Mouse (Mus musculus): ENCODE data around the gene Lonrf2.

DNA sequence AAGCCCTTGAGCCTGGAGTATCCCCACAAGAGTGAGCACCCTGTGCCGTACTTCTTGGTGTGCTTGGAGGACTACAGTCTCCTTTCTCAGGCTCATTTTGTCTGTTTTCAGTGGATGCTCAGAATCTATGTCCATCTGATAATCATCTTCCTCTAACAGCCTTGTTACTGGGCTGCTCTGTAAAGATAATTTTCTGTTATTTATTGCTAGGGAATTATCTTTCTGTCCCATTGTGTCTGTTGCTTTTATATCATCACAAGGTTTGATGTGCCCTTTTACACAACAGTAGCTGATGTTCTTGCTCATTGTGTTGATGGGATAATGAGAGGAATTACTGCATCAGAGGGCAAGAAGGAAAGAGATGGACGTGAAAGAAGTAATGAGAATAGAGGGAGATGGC lies 15.7 kb upstream of the Lonrf2 start:
- TF ChIP-seq USF1 (IDR thresholded peaks at IDR 0.05; ENCODE audit: low read depth, low read length) (no peak), NELFE (IDR thresholded peaks at IDR 0.05; ENCODE audit: low read depth, low read length) (no peak), JUND (conservative IDR thresholded peaks at IDR 0.05; ENCODE audit: low read depth, low read length) (no peak), CTCF (conservative IDR thresholded peaks at IDR 0.05 in 1 of 2, IDR thresholded peaks at IDR 0.05 in 1 of 2; ENCODE audit: low read depth in 2 of 2, low read length in 2 of 2) (no peak), SIN3A (IDR thresholded peaks at IDR 0.05; ENCODE audit: low read length) (no peak), E2F4 (IDR thresholded peaks at IDR 0.05; ENCODE audit: insufficient replicate concordance, low read depth, low read length) (no peak), ZNF384 (IDR thresholded peaks at IDR 0.05; ENCODE audit: low read depth, low read length) (no peak), SMC3 (IDR thresholded peaks at IDR 0.05; ENCODE audit: low read depth, low read length) (no peak), UBTF (IDR thresholded peaks at IDR 0.05; ENCODE audit: low read depth, low read length) (no peak), ZC3H11A (IDR thresholded peaks at IDR 0.05; ENCODE audit: low read depth, low read length) (no peak), EP300 (IDR thresholded peaks at IDR 0.05; ENCODE audit: low read length) (no peak)
